Mouse (Mus musculus): ENCODE results near the gene Cpne8. TPM values are rescaled to one million over a fixed set of nuclear protein-coding genes. Genes with fewer than 3 reads are reported as not detected.

Cpne8 gene
- polyA plus RNA-seq, 1 experiment from 2014 or later: 10.0 TPM

- 54% methylated on average over 4 of the region's 4 CpGs for WGBS
- Histone ChIP-seq H3K4me1 (0 out of 2 replicates have a peak, but pooled peaks cover 3% of the 10 kb centered on the region), H3K9ac (no peak overlapping the region), H3K27ac (no peak overlapping the region), H3K36me3 (no peaks in the 10 kb centered on the region), H3K4me2 (replicated peaks) (no peak overlapping the region), H3K4me3 (no peak overlapping the region), H3K27me3 (no peaks in the 10 kb centered on the region), H3K9me3 (no peaks in the 10 kb centered on the region)
- ATAC-seq (ENCODE audit: insufficient number of reproducible peaks, insufficient read depth, low FRiP score, low TSS enrichment): no peak
Measured at GRCm38 (mm10) chr15:90609836-90610415, 69.3 kb downstream of the Cpne8 start.

- Histone ChIP-seq H3K36me3 (no peaks in the 10 kb centered on the region), H3K4me3 (no peak overlapping the region), H3K27ac (no peak overlapping the region), H3K4me2 (replicated peaks) (no peak overlapping the region), H3K9ac (no peak overlapping the region), H3K27me3 (no peaks in the 10 kb centered on the region), H3K4me1 (peaks cover 6% of the 10 kb centered on the region; the same call in 1 of the 2 replicates), H3K9me3 (no peaks in the 10 kb centered on the region)
- no peak for ATAC-seq (ENCODE audit: insufficient number of reproducible peaks, insufficient read depth, low FRiP score, low TSS enrichment)
- WGBS: 73% methylated on average over 3 of the region's 3 CpGs
Measured at GRCm38 (mm10) chr15:90608368-90608767, 70.9 kb downstream of the Cpne8 start.

- ATAC-seq (ENCODE audit: insufficient number of reproducible peaks, insufficient read depth, low FRiP score, low TSS enrichment): no peak
- Histone ChIP-seq H3K9ac (no peak overlapping the region), H3K27ac (no peak overlapping the region), H3K27me3 (no peaks in the 10 kb centered on the region), H3K36me3 (no peaks in the 10 kb centered on the region), H3K4me1 (peaks cover 6% of the 10 kb centered on the region; the same call in 1 of the 2 replicates), H3K9me3 (no peaks in the 10 kb centered on the region), H3K4me3 (no peak overlapping the region), H3K4me2 (replicated peaks) (no peak overlapping the region)
- WGBS: 83% methylated on average over 3 of the region's 3 CpGs
Measured at GRCm38 (mm10) chr15:90607181-90607580, 72.1 kb downstream of the Cpne8 start.

- H3K4me2 ChIP-seq (replicated peaks): no peak overlapping the region
- H3K36me3 ChIP-seq: no peaks in the 10 kb centered on the region
- ATAC-seq (ENCODE audit: insufficient number of reproducible peaks, insufficient read depth, low FRiP score, low TSS enrichment): no peak
- no peaks in the 10 kb centered on the region for H3K27me3 ChIP-seq
- H3K4me3 ChIP-seq: no peak overlapping the region
- 39% methylated on average over 5 of the region's 5 CpGs for WGBS
- no peaks in the 10 kb centered on the region for H3K9me3 ChIP-seq
- peaks cover 3% of the 10 kb centered on the region; the same call in 1 of the 2 replicates for H3K4me1 ChIP-seq
- no peak overlapping the region for H3K9ac ChIP-seq
- no peak overlapping the region for H3K27ac ChIP-seq
Measured at GRCm38 (mm10) chr15:90603676-90604075, 75.6 kb downstream of the Cpne8 start.

- Histone ChIP-seq H3K4me3 (no peak overlapping the region), H3K4me1 (no peaks in the 10 kb centered on the region), H3K9me3 (no peaks in the 10 kb centered on the region), H3K27ac (no peak overlapping the region), H3K36me3 (no peaks in the 10 kb centered on the region), H3K9ac (no peak overlapping the region), H3K4me2 (replicated peaks) (no peak overlapping the region), H3K27me3 (no peaks in the 10 kb centered on the region)
- WGBS: 61% methylated on average over 6 of the region's 6 CpGs
- no peak for ATAC-seq (ENCODE audit: insufficient number of reproducible peaks, insufficient read depth, low FRiP score, low TSS enrichment)
Measured at GRCm38 (mm10) chr15:90597715-90598497, 81.3 kb downstream of the Cpne8 start.

- H3K4me2 ChIP-seq (replicated peaks): no peak overlapping the region
- WGBS: 82% methylated on average over 2 of the region's 2 CpGs
- no peaks in the 10 kb centered on the region for H3K9me3 ChIP-seq
- ATAC-seq (ENCODE audit: insufficient number of reproducible peaks, insufficient read depth, low FRiP score, low TSS enrichment): no peak
- H3K36me3 ChIP-seq: no peaks in the 10 kb centered on the region
- H3K9ac ChIP-seq: no peak overlapping the region
- H3K27me3 ChIP-seq: no peaks in the 10 kb centered on the region
- H3K4me1 ChIP-seq: no peaks in the 10 kb centered on the region
- no peak overlapping the region for H3K27ac ChIP-seq
- H3K4me3 ChIP-seq: no peak overlapping the region
Measured at GRCm38 (mm10) chr15:90595592-90595991, 83.6 kb downstream of the Cpne8 start.

- H3K27me3 ChIP-seq: no peaks in the 10 kb centered on the region
- H3K9me3 ChIP-seq: no peaks in the 10 kb centered on the region
- H3K4me1 ChIP-seq: no peaks in the 10 kb centered on the region
- H3K27ac ChIP-seq: no peak overlapping the region
- no peak overlapping the region for H3K4me3 ChIP-seq
- H3K4me2 ChIP-seq (replicated peaks): no peak overlapping the region
- WGBS: 58% methylated on average over 7 of the region's 7 CpGs
- H3K36me3 ChIP-seq: no peaks in the 10 kb centered on the region
- no peak overlapping the region for H3K9ac ChIP-seq
- no peak for ATAC-seq (ENCODE audit: insufficient number of reproducible peaks, insufficient read depth, low FRiP score, low TSS enrichment)
Measured at GRCm38 (mm10) chr15:90589587-90589986, 89.6 kb downstream of the Cpne8 start.

GRCm38 (mm10) chr15:90577402-90577801 is 101.8 kb downstream of the Cpne8 start:
- Histone ChIP-seq H3K27ac (no peak overlapping the region), H3K4me2 (replicated peaks) (no peak overlapping the region), H3K27me3 (no peaks in the 10 kb centered on the region), H3K36me3 (no peaks in the 10 kb centered on the region), H3K4me3 (no peak overlapping the region), H3K9me3 (no peaks in the 10 kb centered on the region), H3K9ac (no peak overlapping the region), H3K4me1 (no peaks in the 10 kb centered on the region)
- ATAC-seq (ENCODE audit: insufficient number of reproducible peaks, insufficient read depth, low FRiP score, low TSS enrichment): no peak
- 88% methylated on average over 3 of the region's 3 CpGs for WGBS

GRCm38 (mm10) chr15:90569246-90569645 is 110.0 kb downstream of the Cpne8 start:
- WGBS: 87% methylated on average over 4 of the region's 4 CpGs
- no peak overlapping the region for H3K27ac ChIP-seq
- no peak overlapping the region for H3K9ac ChIP-seq
- no peaks in the 10 kb centered on the region for H3K27me3 ChIP-seq
- ATAC-seq (ENCODE audit: insufficient number of reproducible peaks, insufficient read depth, low FRiP score, low TSS enrichment): no peak
- H3K4me1 ChIP-seq: peaks cover 4% of the 10 kb centered on the region; the same call in 1 of the 2 replicates
- H3K36me3 ChIP-seq: no peaks in the 10 kb centered on the region
- no peak overlapping the region for H3K4me3 ChIP-seq
- no peak overlapping the region for H3K4me2 ChIP-seq (replicated peaks)
- H3K9me3 ChIP-seq: no peaks in the 10 kb centered on the region

GRCm38 (mm10) chr15:90568050-90568449 is 111.2 kb downstream of the Cpne8 start:
- no peak overlapping the region for H3K4me3 ChIP-seq
- ATAC-seq (ENCODE audit: insufficient number of reproducible peaks, insufficient read depth, low FRiP score, low TSS enrichment): no peak
- H3K4me1 ChIP-seq: peaks cover 6% of the 10 kb centered on the region; the same call in 1 of the 2 replicates
- no peak overlapping the region for H3K4me2 ChIP-seq (replicated peaks)
- H3K36me3 ChIP-seq: no peaks in the 10 kb centered on the region
- no peak overlapping the region for H3K9ac ChIP-seq
- no peaks in the 10 kb centered on the region for H3K9me3 ChIP-seq
- no peaks in the 10 kb centered on the region for H3K27me3 ChIP-seq
- no peak overlapping the region for H3K27ac ChIP-seq
- WGBS: 82% methylated on average over 4 of the region's 4 CpGs

GRCm38 (mm10) chr15:90563996-90564395 is 115.2 kb downstream of the Cpne8 start:
- Histone ChIP-seq H3K4me2 (replicated peaks) (no peak overlapping the region), H3K27ac (no peak overlapping the region), H3K4me1 (peaks cover 9% of the 10 kb centered on the region; the same call in 1 of the 2 replicates), H3K27me3 (no peaks in the 10 kb centered on the region), H3K9ac (no peak overlapping the region), H3K9me3 (no peaks in the 10 kb centered on the region), H3K36me3 (no peaks in the 10 kb centered on the region), H3K4me3 (no peak overlapping the region)
- WGBS: 28% methylated on average over 3 of the region's 3 CpGs
- no peak for ATAC-seq (ENCODE audit: insufficient number of reproducible peaks, insufficient read depth, low FRiP score, low TSS enrichment)

GRCm38 (mm10) chr15:90561613-90562012 is 117.6 kb downstream of the Cpne8 start:
- H3K27ac ChIP-seq: no peak overlapping the region
- H3K36me3 ChIP-seq: no peaks in the 10 kb centered on the region
- no peak overlapping the region for H3K4me3 ChIP-seq
- no peaks in the 10 kb centered on the region for H3K9me3 ChIP-seq
- H3K4me2 ChIP-seq (replicated peaks): no peak overlapping the region
- ATAC-seq (ENCODE audit: insufficient number of reproducible peaks, insufficient read depth, low FRiP score, low TSS enrichment): no peak
- peaks cover 9% of the 10 kb centered on the region; the same call in 1 of the 2 replicates for H3K4me1 ChIP-seq
- H3K27me3 ChIP-seq: no peaks in the 10 kb centered on the region
- no peak overlapping the region for H3K9ac ChIP-seq
- WGBS: 67% methylated on average over 12 of the region's 12 CpGs

All from embryonic facial prominence, embryonic 12.5 days (tissue).